Mouse (Mus musculus) small intestine, adult 2 months (tissue): ENCODE data around the gene Ube2g1. TPM values are rescaled to one million over a fixed set of nuclear protein-coding genes. Genes with fewer than 3 reads are reported as not detected.

ENCODE experiments used
- H3K27ac ChIP-seq: fragments of 200-500 bp; 2 replicates; pipeline ENCODE4 v1.5.1; 2012; ENCODE audit warnings: low read depth, low read length, control low read depth, inconsistent platforms; ENCODE audit not compliant: insufficient read depth
- H3K27me3 ChIP-seq: fragments of 200-500 bp; 2 replicates; pipeline ENCODE4 v1.6.1; 2012; ENCODE audit warnings: mild to moderate bottlenecking, moderate library complexity, low read length, inconsistent platforms; ENCODE audit not compliant: control insufficient read depth, insufficient read depth
- H3K36me3 ChIP-seq: fragments of 200-500 bp; 2 replicates; pipeline ENCODE4 v1.6.1; 2012; ENCODE audit warnings: mild to moderate bottlenecking, low read length, control low read depth, inconsistent platforms; ENCODE audit not compliant: control insufficient read depth, insufficient read depth
- H3K4me1 ChIP-seq: fragments of 200-500 bp; 2 replicates; pipeline ENCODE4 v1.6.1; 2012; ENCODE audit warnings: low read length, inconsistent platforms, mixed read lengths; ENCODE audit not compliant: control insufficient read depth, insufficient read depth, insufficient read length
- H3K4me3 ChIP-seq: fragments of 200-500 bp; 2 replicates; pipeline ENCODE4 v1.5.1; 2012; ENCODE audit warnings: low read depth, mild to moderate bottlenecking, control low read depth, inconsistent platforms, low read length, moderate library complexity
- CTCF ChIP-seq: fragments of 200-500 bp; IDR thresholded peaks from 2 replicates; pipeline ENCODE4 v1.5.1; 2012; ENCODE audit warnings: low read depth, mild to moderate bottlenecking, control low read depth, inconsistent platforms, low read length, moderate library complexity, mixed read lengths; ENCODE audit not compliant: insufficient replicate concordance, insufficient read length; ENCODE audit errors: extremely low read depth
- POLR2A ChIP-seq: fragments of 200-500 bp; IDR thresholded peaks from 2 replicates; pipeline ENCODE4 v1.6.1; 2012; ENCODE audit warnings: low read depth, mild to moderate bottlenecking, control low read depth, inconsistent platforms, low read length, moderate library complexity
- WGBS: fragments of 180-500 bp; shearing (Covaris S2); methylation state at CpG from one replicate; pipeline ENCODE4 v1.1.7; 2018; 5-methylcytosine and 5-hydroxymethylcytosine counted together
- polyA plus RNA-seq: library from polyadenylated mRNA; depleted of rRNA; stranded (reverse); fragments of >200 nt; gene quantifications from 2 replicates; pipeline ENCODE4 v1.2.3, GENCODE M21; 2012; rRNA removed

The Ube2g1 gene
- polyA plus RNA-seq, 1 experiment = 8.9 TPM

DNA sequence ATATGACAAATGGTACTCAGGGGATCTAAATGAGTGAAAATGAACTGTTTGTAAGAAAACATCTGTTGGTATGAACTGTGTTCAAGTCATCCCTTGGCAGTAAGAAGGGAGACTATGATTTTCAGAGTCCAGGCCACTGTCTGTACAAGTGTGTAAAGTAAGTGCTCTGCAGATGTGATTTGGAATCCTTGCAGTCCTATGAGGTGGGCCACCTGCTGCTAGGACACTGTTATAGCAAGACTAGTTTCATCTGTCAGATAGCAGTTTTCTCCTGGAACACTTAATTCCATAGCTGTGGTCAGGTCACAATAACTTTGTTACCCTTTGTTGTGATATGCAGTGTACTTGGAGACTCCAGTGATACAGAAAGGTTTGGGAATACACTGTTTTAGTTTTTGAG is 118.9 kb downstream of the Ube2g1 start:
- H3K36me3 ChIP-seq = peaks cover 47% of the 10 kb centered on the region
- no peak overlapping the region for H3K4me3 ChIP-seq
- H3K4me1 ChIP-seq = no peaks in the 10 kb centered on the region
- no peak overlapping the region for H3K27ac ChIP-seq
- TF ChIP-seq CTCF = no peak
- TF ChIP-seq POLR2A = no peak
- no peaks in the 10 kb centered on the region for H3K27me3 ChIP-seq

- no peak for TF ChIP-seq CTCF
- no peak for TF ChIP-seq POLR2A
- H3K27me3 ChIP-seq = no peaks in the 10 kb centered on the region
- H3K36me3 ChIP-seq = peaks cover 60% of the 10 kb centered on the region
- no peak overlapping the region for H3K27ac ChIP-seq
- H3K4me3 ChIP-seq = no peak overlapping the region
- peaks cover 3% of the 10 kb centered on the region; the same call in 1 of the 2 replicates for H3K4me1 ChIP-seq
- 83% methylated on average over 3 of the region's 3 CpGs for WGBS
These were observed 126.7 kb downstream of the Ube2g1 start for GRCm38 (mm10) chr11:72733736-72734135.

GRCm38 (mm10) chr11:72734840-72735518 is 127.9 kb downstream of the Ube2g1 start:
- WGBS = 74% methylated on average over 4 of the region's 4 CpGs
- no peaks in the 10 kb centered on the region for H3K27me3 ChIP-seq
- H3K27ac ChIP-seq = no peak overlapping the region
- H3K4me3 ChIP-seq = no peak overlapping the region
- peaks cover 62% of the 10 kb centered on the region for H3K36me3 ChIP-seq
- TF ChIP-seq CTCF (no peak), POLR2A (no peak)
- H3K4me1 ChIP-seq = peaks cover 3% of the 10 kb centered on the region; the same call in 1 of the 2 replicates

GRCm38 (mm10) chr11:72735519-72735860 is 128.4 kb downstream of the Ube2g1 start:
- Histone ChIP-seq H3K27me3 (no peaks in the 10 kb centered on the region), H3K27ac (no peak overlapping the region), H3K4me1 (peaks cover 3% of the 10 kb centered on the region; the same call in 1 of the 2 replicates), H3K36me3 (peaks cover 62% of the 10 kb centered on the region), H3K4me3 (no peak overlapping the region)
- TF ChIP-seq POLR2A = no peak
- TF ChIP-seq CTCF = no peak
- 86% methylated on average over 2 of the region's 2 CpGs for WGBS

Other genes starting within 250 kb of the Ube2g1 start
- not detected in 2 replicates for gene Tekt1, start 244.8 kb upstream of the Ube2g1 start, polyA plus RNA-seq
- gene Smtnl2, start 195.6 kb upstream of the Ube2g1 start, polyA plus RNA-seq = 2.9 and 3.6 TPM in 2 replicates
- gene Ggt6, start 171.8 kb upstream of the Ube2g1 start, polyA plus RNA-seq = 20.2 and 60.1 TPM in 2 replicates
- gene Mybbp1a, start 165.9 kb upstream of the Ube2g1 start, polyA plus RNA-seq = 17.6 and 25.0 TPM in 2 replicates
- 65.9 and 77.7 TPM in 2 replicates for gene Spns2, start 117.4 kb upstream of the Ube2g1 start, polyA plus RNA-seq
- 2.2 and 8.5 TPM in 2 replicates for gene Spns3, start 56.8 kb upstream of the Ube2g1 start, polyA plus RNA-seq
- 10.9 and 28.7 TPM in 2 replicates for gene Ankfy1, start 82.7 kb downstream of the Ube2g1 start, polyA plus RNA-seq
- gene Cyb5d2, start 188.9 kb downstream of the Ube2g1 start, polyA plus RNA-seq = 2.1 and 5.5 TPM in 2 replicates
- gene Zzef1, start 188.9 kb downstream of the Ube2g1 start, polyA plus RNA-seq = 36.2 and 104 TPM in 2 replicates